Mouse (Mus musculus) limb, embryonic 10.5 days (tissue): ENCODE results near the gene Leng9. TPM values are rescaled to one million over a fixed set of nuclear protein-coding genes. Genes with fewer than 3 reads are reported as not detected.

Source experiments
- DNase-seq: peaks from one replicate; pipeline ENCODE4 v3.0.0-alpha.2; 2017; ENCODE audit warnings: low spot score
- H3K27ac ChIP-seq: fragments of 300-500 bp; sonication (generic); 2 replicates; pipeline ENCODE4 v1.5.1; 2016; ENCODE audit warnings: mild to moderate bottlenecking
- H3K27me3 ChIP-seq: fragments of 300-500 bp; sonication (generic); 2 replicates; pipeline ENCODE4 v1.6.1; 2016; ENCODE audit warnings: low read depth, mild to moderate bottlenecking; ENCODE audit not compliant: poor library complexity, severe bottlenecking
- H3K36me3 ChIP-seq: fragments of 300-500 bp; sonication (generic); 2 replicates; pipeline ENCODE4 v1.6.1; 2016; ENCODE audit warnings: mild to moderate bottlenecking, moderate library complexity
- H3K4me1 ChIP-seq: fragments of 300-500 bp; sonication (generic); 2 replicates; pipeline ENCODE4 v1.6.1; 2016
- H3K4me3 ChIP-seq: fragments of 300-500 bp; sonication (generic); 2 replicates; pipeline ENCODE4 v1.5.1; 2016; ENCODE audit warnings: mild to moderate bottlenecking, moderate library complexity
- H3K9me3 ChIP-seq: fragments of 300-500 bp; sonication (generic); replicated peaks from 2 replicates; pipeline ENCODE4 v1.6.1; 2016; ENCODE audit warnings: mild to moderate bottlenecking
- WGBS: fragments of 180-500 bp; shearing (Covaris S2); methylation state at CpG from one replicate; pipeline ENCODE4 v1.1.7; 2016; 5-methylcytosine and 5-hydroxymethylcytosine counted together
- polyA plus RNA-seq: library from polyadenylated mRNA; unstranded; fragments of >200 nt; fragmentation: Nextera tagmentation; extraction: Ambion mirVana; gene quantifications from 2 replicates; pipeline ENCODE4 v1.2.1, GENCODE M21; 2016

The Leng9 gene
- polyA plus RNA-seq, 1 experiment from 2014 or later = 2.0 TPM

DNA sequence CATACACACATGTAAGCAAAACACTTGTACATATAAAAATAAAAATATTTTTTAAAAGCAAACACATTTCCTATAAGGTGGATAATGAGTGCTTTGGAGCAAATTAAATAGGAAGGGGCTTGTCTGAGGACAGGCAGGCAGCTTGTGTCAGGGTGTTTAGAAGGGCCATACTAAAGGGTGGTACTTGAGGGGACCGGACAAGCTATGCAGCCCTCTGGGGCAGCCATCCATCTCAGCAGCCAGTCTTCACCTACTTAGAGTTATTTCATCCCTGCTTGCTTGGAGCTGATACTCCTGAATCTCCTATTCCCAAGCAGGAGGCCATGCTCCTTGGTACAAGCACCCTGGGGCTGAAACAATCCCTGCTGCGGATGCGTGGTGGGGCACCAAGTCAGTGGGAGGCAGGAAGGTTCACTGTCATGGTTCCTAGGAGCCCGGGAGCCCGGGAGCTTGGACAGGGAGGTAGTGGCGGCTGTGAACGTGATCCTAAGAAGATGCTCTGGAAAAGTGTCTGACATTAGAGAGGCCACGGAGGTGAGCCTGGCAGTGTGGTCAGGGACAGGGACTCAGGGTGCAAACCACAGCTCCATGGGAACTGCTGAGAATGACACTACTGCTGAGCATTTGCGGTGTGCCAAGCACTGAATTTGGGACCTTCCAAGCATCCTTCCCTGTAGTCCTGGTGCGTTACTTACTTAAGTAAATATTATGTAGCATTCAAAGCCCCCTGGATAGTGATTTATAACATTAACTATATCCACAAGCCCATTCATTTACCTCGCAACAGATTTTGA, 23.0 kb downstream of the Leng9 start:
- H3K4me3 ChIP-seq = no peak overlapping the region
- no peaks in the 10 kb centered on the region for H3K36me3 ChIP-seq
- no peak overlapping the region for H3K27ac ChIP-seq
- peaks cover 10% of the 10 kb centered on the region for H3K4me1 ChIP-seq
- H3K27me3 ChIP-seq = peaks cover 12% of the 10 kb centered on the region
- DNase-seq = no peak
- 89% methylated on average over 11 of the region's 11 CpGs for WGBS
- H3K9me3 ChIP-seq = no peaks in the 10 kb centered on the region

- peaks cover 10% of the 10 kb centered on the region for H3K4me1 ChIP-seq
Measured at GRCm38 (mm10) chr7:4125306-4125705, 24.9 kb downstream of the Leng9 start.

GRCm38 (mm10) chr7:4124856-4125255, 25.3 kb downstream of the Leng9 start:
- H3K9me3 ChIP-seq = no peaks in the 10 kb centered on the region
- WGBS = 18% methylated on average over 5 of the region's 5 CpGs
- H3K27ac ChIP-seq = no peak overlapping the region
- no peaks in the 10 kb centered on the region for H3K36me3 ChIP-seq
- H3K27me3 ChIP-seq = peaks cover 35% of the 10 kb centered on the region
- peak overlapping the region; percentile 33; the same call in 1 of the 2 replicates for H3K4me3 ChIP-seq
- no peak for DNase-seq
- H3K4me1 ChIP-seq = peaks cover 10% of the 10 kb centered on the region

More at GRCm38 (mm10) chr7:4125306-4125705, 24.9 kb downstream of the Leng9 start:
- Histone ChIP-seq H3K36me3 (no peaks in the 10 kb centered on the region), H3K9me3 (no peaks in the 10 kb centered on the region), H3K27me3 (peaks cover 31% of the 10 kb centered on the region), H3K4me3 (no peak overlapping the region), H3K27ac (no peak overlapping the region)
- WGBS = 25% methylated on average over 9 of the region's 9 CpGs
- no peak for DNase-seq

- peaks cover 41% of the 10 kb centered on the region for H3K27me3 ChIP-seq
- no peaks in the 10 kb centered on the region for H3K36me3 ChIP-seq
- H3K27ac ChIP-seq = no peak overlapping the region
- DNase-seq = no peak
- H3K9me3 ChIP-seq = no peaks in the 10 kb centered on the region
- peaks cover 14% of the 10 kb centered on the region for H3K4me1 ChIP-seq
- 1% methylated on average over 10 of the region's 10 CpGs for WGBS
- peak overlapping the region; percentile 33 for H3K4me3 ChIP-seq
Measured at GRCm38 (mm10) chr7:4124315-4124759, 25.8 kb downstream of the Leng9 start.

- peaks cover 16% of the 10 kb centered on the region for H3K4me1 ChIP-seq
Measured at GRCm38 (mm10) chr7:4123732-4124131, 26.4 kb downstream of the Leng9 start.

GRCm38 (mm10) chr7:4122783-4123182, 27.4 kb downstream of the Leng9 start:
- Histone ChIP-seq H3K4me1 (peaks cover 16% of the 10 kb centered on the region), H3K27me3 (peaks cover 53% of the 10 kb centered on the region)
- WGBS = 86% methylated on average over 10 of the region's 10 CpGs

More at GRCm38 (mm10) chr7:4123732-4124131, 26.4 kb downstream of the Leng9 start:
- no peak overlapping the region for H3K27ac ChIP-seq
- no peaks in the 10 kb centered on the region for H3K36me3 ChIP-seq
- WGBS = 57% methylated on average over 1 of the region's 1 CpGs
- no peak for DNase-seq
- H3K9me3 ChIP-seq = no peaks in the 10 kb centered on the region
- H3K27me3 ChIP-seq = peaks cover 47% of the 10 kb centered on the region
- no peak overlapping the region for H3K4me3 ChIP-seq

DNA sequence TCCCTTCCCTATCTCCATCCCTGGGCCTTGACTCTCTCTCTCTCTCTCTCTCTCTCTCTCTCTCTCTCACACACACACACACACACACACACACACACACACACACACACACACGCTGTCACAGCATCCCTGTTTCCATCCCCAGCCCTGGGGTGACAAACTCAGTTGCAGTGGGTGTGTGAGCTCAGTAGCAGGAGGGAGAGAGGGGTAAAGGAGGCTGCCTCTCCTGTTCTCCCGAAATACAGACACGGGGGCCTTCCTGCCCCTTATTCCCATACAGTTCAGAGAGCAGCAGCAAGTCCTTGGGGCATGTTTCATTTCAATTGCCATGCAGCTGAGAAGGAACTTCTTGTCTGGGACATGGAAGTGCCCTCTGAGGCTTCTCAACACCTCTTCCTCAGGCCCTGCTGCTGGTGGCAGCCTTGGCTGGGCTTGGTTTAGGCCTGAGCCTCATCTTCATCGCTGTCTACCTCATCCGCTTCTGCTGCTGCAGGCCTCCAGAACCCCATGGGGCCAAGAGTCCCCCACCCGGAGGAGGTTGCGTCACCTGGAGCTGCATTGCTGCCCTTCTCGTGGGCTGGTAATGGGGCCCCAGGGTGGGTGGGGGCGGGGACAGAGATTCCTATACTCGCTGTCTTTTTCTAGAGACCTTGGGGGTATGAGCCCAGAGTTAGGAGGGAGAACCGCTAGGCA, 28.0 kb downstream of the Leng9 start:
- Histone ChIP-seq H3K4me1 (peaks cover 16% of the 10 kb centered on the region), H3K27me3 (peaks cover 53% of the 10 kb centered on the region), H3K4me3 (no peak overlapping the region), H3K36me3 (no peaks in the 10 kb centered on the region), H3K9me3 (no peaks in the 10 kb centered on the region), H3K27ac (no peak overlapping the region)
- 56% methylated on average over 11 of the region's 11 CpGs for WGBS
- DNase-seq = no peak

More at GRCm38 (mm10) chr7:4122783-4123182, 27.4 kb downstream of the Leng9 start:
- no peak overlapping the region for H3K27ac ChIP-seq
- H3K36me3 ChIP-seq = no peaks in the 10 kb centered on the region
- no peaks in the 10 kb centered on the region for H3K9me3 ChIP-seq
- no peak for DNase-seq
- no peak overlapping the region for H3K4me3 ChIP-seq

DNA sequence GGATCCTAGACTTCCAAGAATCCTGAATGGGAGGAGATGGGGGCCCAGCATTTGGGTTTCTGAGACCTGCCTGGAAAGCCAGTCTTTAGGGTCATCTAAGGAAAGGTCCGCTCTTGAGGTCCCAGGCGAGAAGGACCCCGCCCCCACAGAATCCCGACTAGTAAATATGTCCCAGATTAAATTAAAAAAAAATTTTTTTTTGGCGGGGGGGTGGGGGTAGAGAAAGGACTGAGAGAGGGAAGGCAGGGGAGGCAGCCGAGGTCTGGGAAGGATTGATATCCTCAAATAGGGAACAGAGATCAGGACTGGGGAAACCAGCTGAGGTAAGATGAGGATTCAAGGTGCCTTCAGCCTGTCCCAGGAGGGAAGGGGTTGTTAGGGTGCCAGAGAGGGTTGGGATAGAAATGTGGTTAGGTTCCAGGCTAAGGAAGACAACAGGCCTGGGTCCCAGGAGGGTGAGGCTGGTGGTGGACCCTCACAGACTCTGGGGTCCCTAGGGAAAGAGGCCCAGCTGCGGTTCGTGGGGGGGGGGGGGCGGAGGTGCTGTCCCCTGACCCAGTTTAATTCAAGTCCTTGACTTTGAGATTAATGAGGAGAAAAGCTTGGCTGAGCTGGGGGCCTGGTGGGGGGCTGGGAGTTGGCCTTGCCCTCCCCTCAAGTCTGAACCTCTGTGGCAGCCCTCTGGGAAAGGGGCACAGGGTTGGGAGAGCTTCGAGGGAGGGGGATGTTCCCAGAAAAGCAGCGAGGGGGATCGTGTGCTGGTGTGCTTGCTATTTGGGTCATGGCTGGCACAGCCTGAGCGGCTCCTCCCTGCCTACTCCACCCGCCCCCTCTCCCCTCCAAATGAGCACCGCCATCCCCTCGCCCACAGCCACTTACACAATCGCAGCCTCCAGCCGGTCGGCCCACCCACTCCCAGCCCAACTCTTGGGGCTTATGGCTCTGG, 29.9 kb downstream of the Leng9 start:
- Histone ChIP-seq H3K36me3 (no peaks in the 10 kb centered on the region), H3K9me3 (no peaks in the 10 kb centered on the region), H3K4me1 (peaks cover 16% of the 10 kb centered on the region), H3K27ac (no peak overlapping the region), H3K4me3 (peak overlapping the region; percentile 53), H3K27me3 (peaks cover 53% of the 10 kb centered on the region)
- DNase-seq = no peak
- 17% methylated on average over 18 of the region's 19 CpGs for WGBS

GRCm38 (mm10) chr7:4119344-4119902, 30.8 kb downstream of the Leng9 start, which contains the start of gene Ttyh1:
Ttyh1 (plus strand) TSS chr7:4119408.
- no peaks in the 10 kb centered on the region for H3K9me3 ChIP-seq
- H3K27me3 ChIP-seq = peaks cover 53% of the 10 kb centered on the region
- H3K4me1 ChIP-seq = peaks cover 10% of the 10 kb centered on the region
- peak within 1 kb of the TSS; percentile 53 for H3K4me3 ChIP-seq
- H3K27ac ChIP-seq = 0 out of 2 replicates have a peak within 1 kb of the TSS, but pooled peaks have one; percentile 9
- DNase-seq = peak; percentile 66
- H3K36me3 ChIP-seq = no peaks in the 10 kb centered on the region
- 2% methylated on average over 35 of the region's 37 CpGs for WGBS

DNA sequence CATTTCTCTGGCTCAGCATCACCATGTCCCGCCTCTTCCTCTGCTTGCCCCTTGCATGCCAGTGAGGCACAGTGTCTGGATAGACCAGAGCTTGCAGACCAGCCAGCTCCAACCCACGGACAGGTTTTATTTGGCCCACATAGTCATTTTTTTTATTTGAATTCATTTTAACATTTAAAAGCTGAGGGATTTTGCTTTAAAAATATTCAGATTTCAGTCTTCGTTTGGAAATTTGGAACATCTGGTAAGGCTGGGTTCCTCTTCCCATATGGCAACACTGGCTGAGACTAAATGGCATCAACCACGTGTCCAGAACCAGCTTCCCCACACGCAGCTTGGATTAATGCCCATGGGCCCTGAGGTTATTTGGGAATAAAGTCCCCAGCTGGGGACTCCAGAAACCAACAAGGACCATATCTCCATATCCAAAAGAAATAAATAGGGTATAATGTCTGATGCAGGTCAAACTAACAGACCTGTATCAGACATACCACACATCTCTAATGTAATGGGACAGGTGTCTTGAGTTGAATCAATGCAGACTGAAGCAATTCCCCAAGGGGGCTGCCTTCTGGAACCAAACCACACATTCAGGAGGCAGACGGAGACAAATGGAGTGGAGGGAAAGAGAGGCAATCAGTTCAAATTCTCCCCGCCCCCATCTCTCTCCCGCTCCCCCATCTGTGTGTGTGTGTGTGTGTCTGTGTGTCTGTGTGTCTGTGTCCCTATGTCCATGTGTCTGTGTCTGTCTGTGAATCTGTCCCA, 32.9 kb downstream of the Leng9 start:
- DNase-seq = no peak
- 70% methylated on average over 8 of the region's 8 CpGs for WGBS
- Histone ChIP-seq H3K4me3 (no peak overlapping the region), H3K4me1 (peaks cover 6% of the 10 kb centered on the region), H3K36me3 (no peaks in the 10 kb centered on the region), H3K9me3 (no peaks in the 10 kb centered on the region), H3K27me3 (peaks cover 42% of the 10 kb centered on the region), H3K27ac (no peak overlapping the region)

DNA sequence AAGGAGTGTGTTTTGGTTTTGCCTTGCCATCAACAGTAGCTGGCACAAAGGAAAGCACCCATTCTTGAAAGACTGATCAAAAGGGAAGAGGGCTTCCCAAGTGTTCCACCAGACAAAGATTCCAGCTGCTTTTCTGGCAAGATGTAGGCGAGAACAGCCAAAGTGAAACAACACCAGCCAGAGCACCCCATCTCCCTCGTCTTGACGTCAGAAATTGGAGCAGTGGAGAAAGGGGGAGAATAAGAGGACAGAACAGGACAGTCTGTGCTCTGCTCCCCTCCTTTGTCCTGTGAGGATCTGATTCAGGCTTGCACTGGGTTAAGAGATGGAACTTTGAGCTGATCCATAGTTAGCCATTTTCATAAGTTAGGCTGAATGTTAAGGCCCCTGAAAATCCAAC, 38.4 kb downstream of the Leng9 start:
- Histone ChIP-seq H3K27me3 (no peaks in the 10 kb centered on the region), H3K9me3 (no peaks in the 10 kb centered on the region), H3K36me3 (no peaks in the 10 kb centered on the region), H3K4me3 (no peak overlapping the region), H3K27ac (no peak overlapping the region), H3K4me1 (no peaks in the 10 kb centered on the region)
- 66% methylated on average over 3 of the region's 3 CpGs for WGBS
- no peak for DNase-seq
